Mouse (Mus musculus) embryonic facial prominence, embryonic 10.5 days (tissue): ENCODE measurements around the gene Lbp. TPM values are rescaled to one million over a fixed set of nuclear protein-coding genes. Genes with fewer than 3 reads are reported as not detected.

Source experiments
- DNase-seq: peaks from one replicate; pipeline ENCODE4 v3.0.0-alpha.2; 2017; ENCODE audit warnings: low spot score
- H3K27ac ChIP-seq: fragments of 300-500 bp; sonication (generic); replicated peaks from 2 replicates; pipeline ENCODE4 v1.5.1; 2016; ENCODE audit warnings: mild to moderate bottlenecking
- H3K27me3 ChIP-seq: fragments of 300-500 bp; sonication (generic); replicated peaks from 2 replicates; pipeline ENCODE4 v1.6.1; 2016; ENCODE audit warnings: low read depth, mild to moderate bottlenecking; ENCODE audit not compliant: poor library complexity, severe bottlenecking
- H3K36me3 ChIP-seq: fragments of 300-500 bp; sonication (generic); replicated peaks from 2 replicates; pipeline ENCODE4 v1.6.1; 2016; ENCODE audit warnings: mild to moderate bottlenecking, moderate library complexity
- H3K4me1 ChIP-seq: fragments of 300-500 bp; sonication (generic); 2 replicates; pipeline ENCODE4 v1.6.1; 2016
- H3K4me3 ChIP-seq: fragments of 300-500 bp; sonication (generic); 2 replicates; pipeline ENCODE4 v1.5.1; 2016; ENCODE audit warnings: mild to moderate bottlenecking, moderate library complexity
- H3K9me3 ChIP-seq: fragments of 300-500 bp; sonication (generic); 2 replicates; pipeline ENCODE4 v1.6.1; 2016; ENCODE audit warnings: mild to moderate bottlenecking
- WGBS: fragments of 180-500 bp; shearing (Covaris S2); methylation state at CpG from one replicate; pipeline ENCODE4 v1.1.7; 2016; 5-methylcytosine and 5-hydroxymethylcytosine counted together
- polyA plus RNA-seq: library from polyadenylated mRNA; unstranded; fragments of >200 nt; fragmentation: Nextera tagmentation; extraction: Ambion mirVana; gene quantifications from 2 replicates; pipeline ENCODE4 v1.2.1, GENCODE M21; 2016

Gene Lbp
- polyA plus RNA-seq, 1 experiment from 2014 or later: 3.4 TPM

GRCm38 (mm10) chr2:158317026-158317425 lies 10.7 kb downstream of the Lbp start:
- no peak overlapping the region for H3K4me3 ChIP-seq
- 0 out of 2 replicates have a peak, but pooled peaks cover 5% of the 10 kb centered on the region for H3K4me1 ChIP-seq
- 11% methylated on average over 5 of the region's 5 CpGs for WGBS
- H3K9me3 ChIP-seq: no peaks in the 10 kb centered on the region
- H3K36me3 ChIP-seq: no peaks in the 10 kb centered on the region
- H3K27me3 ChIP-seq: no peaks in the 10 kb centered on the region
- no peak overlapping the region for H3K27ac ChIP-seq
- DNase-seq: peak; percentile 77

DNA sequence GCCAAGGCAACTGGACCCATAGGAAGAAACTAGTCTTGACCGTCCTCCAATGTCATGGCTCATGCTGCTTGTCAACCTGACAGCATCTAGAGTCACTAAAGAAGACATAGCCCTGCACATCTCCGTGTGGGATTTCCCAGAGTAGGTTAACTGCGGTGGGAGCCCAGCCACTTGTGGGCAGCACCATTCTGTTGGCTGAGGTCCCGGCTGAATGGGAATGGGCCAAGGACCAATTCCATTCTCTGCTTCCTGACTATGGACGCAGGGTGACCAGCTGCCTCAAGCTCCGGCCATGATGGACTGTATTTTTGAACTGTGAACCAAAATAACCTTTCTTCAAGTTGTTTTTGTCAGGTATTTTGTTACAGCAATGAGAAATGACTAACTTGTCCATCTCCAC lies 15.3 kb downstream of the Lbp start:
- Histone ChIP-seq H3K4me1 (0 out of 2 replicates have a peak, but pooled peaks cover 7% of the 10 kb centered on the region), H3K36me3 (no peaks in the 10 kb centered on the region), H3K27me3 (no peaks in the 10 kb centered on the region), H3K27ac (no peak overlapping the region), H3K9me3 (no peaks in the 10 kb centered on the region), H3K4me3 (no peak overlapping the region)
- 88% methylated on average over 6 of the region's 6 CpGs for WGBS
- no peak for DNase-seq

GRCm38 (mm10) chr2:158322845-158323244 lies 16.6 kb downstream of the Lbp start:
- no peak overlapping the region for H3K27ac ChIP-seq
- WGBS: 72% methylated on average over 3 of the region's 3 CpGs
- H3K36me3 ChIP-seq: no peaks in the 10 kb centered on the region
- H3K27me3 ChIP-seq: no peaks in the 10 kb centered on the region
- H3K9me3 ChIP-seq: no peaks in the 10 kb centered on the region
- H3K4me1 ChIP-seq: 0 out of 2 replicates have a peak, but pooled peaks cover 2% of the 10 kb centered on the region
- DNase-seq: no peak
- no peak overlapping the region for H3K4me3 ChIP-seq

- no peak for DNase-seq
- no peaks in the 10 kb centered on the region for H3K36me3 ChIP-seq
- H3K4me1 ChIP-seq: 0 out of 2 replicates have a peak, but pooled peaks cover 2% of the 10 kb centered on the region
- no peaks in the 10 kb centered on the region for H3K27me3 ChIP-seq
- peak overlapping the region; percentile 61 for H3K27ac ChIP-seq
- no peaks in the 10 kb centered on the region for H3K9me3 ChIP-seq
- H3K4me3 ChIP-seq: no peak overlapping the region
- WGBS: 56% methylated on average over 10 of the region's 10 CpGs
These were observed 18.4 kb downstream of the Lbp start for GRCm38 (mm10) chr2:158324531-158325190.

DNA sequence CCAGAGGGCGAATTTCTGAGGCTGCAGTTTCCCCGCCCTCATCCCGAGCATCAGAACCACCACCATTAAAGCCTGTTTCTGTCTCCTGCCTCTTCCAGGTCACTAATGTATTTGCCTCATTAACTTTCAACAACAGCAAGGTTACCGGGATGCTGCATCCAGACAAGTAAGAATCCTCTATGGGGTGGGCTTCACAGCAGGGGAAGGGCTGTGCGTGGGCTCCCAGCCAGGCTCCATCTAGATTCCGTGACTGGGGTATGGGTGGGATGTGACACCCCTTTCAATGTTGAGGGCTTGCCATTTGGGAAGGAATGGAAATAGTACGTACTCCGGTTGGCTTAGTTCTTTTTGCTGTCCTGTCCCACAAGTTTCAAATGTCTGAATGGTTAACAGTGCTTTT lies 19.3 kb downstream of the Lbp start:
- Histone ChIP-seq H3K36me3 (no peaks in the 10 kb centered on the region), H3K27me3 (no peaks in the 10 kb centered on the region), H3K4me1 (0 out of 2 replicates have a peak, but pooled peaks cover 2% of the 10 kb centered on the region), H3K9me3 (no peaks in the 10 kb centered on the region), H3K27ac (no peak overlapping the region), H3K4me3 (no peak overlapping the region)
- WGBS: 82% methylated on average over 8 of the region's 8 CpGs
- no peak for DNase-seq

DNA sequence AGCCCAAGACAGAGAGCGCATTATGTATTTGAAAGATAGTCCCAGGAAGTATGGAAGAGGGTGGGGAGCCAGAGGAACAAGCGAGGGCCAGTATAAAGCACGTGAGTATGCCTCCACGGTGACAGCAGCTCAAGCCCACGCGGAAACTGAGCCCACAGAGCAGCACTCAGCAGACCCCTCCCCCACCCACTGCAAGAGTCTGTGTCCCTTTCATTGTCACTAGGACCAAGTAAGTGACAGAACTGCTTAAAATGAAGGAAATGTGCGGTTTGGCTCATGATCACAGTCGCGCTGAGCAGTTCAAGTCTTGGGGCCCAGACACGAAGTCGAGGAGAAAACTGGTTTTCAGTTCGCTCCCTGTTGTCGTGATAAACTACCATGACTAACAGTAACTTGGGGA lies 28.1 kb downstream of the Lbp start:
- Histone ChIP-seq H3K4me1 (peaks cover 9% of the 10 kb centered on the region; the same call in 1 of the 2 replicates), H3K36me3 (no peaks in the 10 kb centered on the region), H3K27me3 (no peaks in the 10 kb centered on the region), H3K4me3 (no peak overlapping the region), H3K27ac (no peak overlapping the region), H3K9me3 (no peaks in the 10 kb centered on the region)
- WGBS: 91% methylated on average over 13 of the region's 13 CpGs
- no peak for DNase-seq

DNA sequence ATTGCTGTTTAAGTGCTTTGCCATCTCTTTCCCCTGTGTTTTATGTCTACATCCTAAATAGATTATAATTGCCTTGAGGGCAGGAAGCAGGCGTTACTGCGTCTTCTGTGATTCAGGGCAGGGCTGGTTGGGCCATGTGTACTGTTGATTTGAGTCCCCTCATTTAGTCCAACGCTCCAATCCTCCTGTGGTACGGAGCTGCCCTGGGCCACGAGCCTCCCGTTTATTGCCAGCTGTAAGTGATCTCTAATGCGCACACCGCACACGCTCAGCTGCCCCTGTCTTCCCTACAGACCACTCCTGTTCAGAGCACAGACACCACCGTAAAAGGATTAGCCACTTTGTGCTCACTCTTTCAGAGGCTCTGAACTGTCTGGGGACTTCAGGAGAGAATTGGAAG lies 31.4 kb downstream of the Lbp start:
- no peaks in the 10 kb centered on the region for H3K36me3 ChIP-seq
- 72% methylated on average over 10 of the region's 10 CpGs for WGBS

DNA sequence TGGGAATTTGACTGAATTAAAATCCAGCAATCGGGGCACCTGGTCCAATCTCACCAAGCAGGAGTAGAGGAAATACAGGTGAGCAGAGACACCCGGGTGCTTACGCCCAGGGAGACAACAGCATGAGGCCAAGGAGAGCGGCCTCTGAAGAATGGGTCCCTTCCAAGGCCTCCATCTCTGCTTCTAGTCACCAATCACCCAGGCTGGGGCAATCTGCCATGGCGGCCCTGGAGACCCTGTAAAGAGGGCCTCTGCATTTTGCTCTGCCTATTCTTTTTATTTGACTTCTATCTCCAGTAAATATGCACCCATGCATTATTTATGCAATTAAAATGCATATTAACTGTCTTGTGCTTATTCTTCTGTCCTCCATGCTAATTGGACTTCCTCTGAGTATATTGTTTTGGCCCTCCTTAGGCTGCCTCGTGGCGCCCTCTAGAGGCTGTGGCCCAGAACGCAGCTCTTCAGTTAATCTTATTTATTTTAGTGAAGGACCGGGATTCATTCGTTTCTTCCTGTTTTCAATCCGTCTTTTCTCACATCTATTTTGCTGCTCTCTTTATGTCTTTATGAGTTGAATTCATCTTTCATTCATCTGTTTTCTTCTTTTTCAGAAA lies 33.8 kb downstream of the Lbp start:
- peak; percentile 72 for DNase-seq
- no peak overlapping the region for H3K27ac ChIP-seq
- no peak overlapping the region for H3K4me3 ChIP-seq
- H3K4me1 ChIP-seq: peaks cover 9% of the 10 kb centered on the region; the same call in 1 of the 2 replicates
- H3K9me3 ChIP-seq: no peaks in the 10 kb centered on the region
- H3K36me3 ChIP-seq: no peaks in the 10 kb centered on the region
- WGBS: 39% methylated on average over 11 of the region's 11 CpGs
- no peaks in the 10 kb centered on the region for H3K27me3 ChIP-seq

More for the DNA sequence above, 31.4 kb downstream of the Lbp start:
- H3K4me3 ChIP-seq: no peak overlapping the region
- DNase-seq: no peak
- H3K4me1 ChIP-seq: peaks cover 9% of the 10 kb centered on the region; the same call in 1 of the 2 replicates
- no peaks in the 10 kb centered on the region for H3K9me3 ChIP-seq
- H3K27me3 ChIP-seq: no peaks in the 10 kb centered on the region
- no peak overlapping the region for H3K27ac ChIP-seq

- no peaks in the 10 kb centered on the region for H3K9me3 ChIP-seq
- no peak overlapping the region for H3K4me3 ChIP-seq
- DNase-seq: no peak
- 75% methylated on average over 2 of the region's 2 CpGs for WGBS
- no peak overlapping the region for H3K27ac ChIP-seq
- H3K36me3 ChIP-seq: no peaks in the 10 kb centered on the region
- H3K27me3 ChIP-seq: no peaks in the 10 kb centered on the region
- peaks cover 4% of the 10 kb centered on the region; the same call in 1 of the 2 replicates for H3K4me1 ChIP-seq
These were observed 35.0 kb downstream of the Lbp start for GRCm38 (mm10) chr2:158341324-158341723.

- H3K4me1 ChIP-seq: no peaks in the 10 kb centered on the region
- H3K36me3 ChIP-seq: no peaks in the 10 kb centered on the region
- no peaks in the 10 kb centered on the region for H3K9me3 ChIP-seq
- H3K27ac ChIP-seq: no peak overlapping the region; the same call in 1 of the 2 replicates
- H3K27me3 ChIP-seq: no peaks in the 10 kb centered on the region
- H3K4me3 ChIP-seq: no peak overlapping the region
- 68% methylated on average over 5 of the region's 5 CpGs for WGBS
- no peak for DNase-seq
These were observed 37.2 kb downstream of the Lbp start for GRCm38 (mm10) chr2:158343495-158343894.

DNA sequence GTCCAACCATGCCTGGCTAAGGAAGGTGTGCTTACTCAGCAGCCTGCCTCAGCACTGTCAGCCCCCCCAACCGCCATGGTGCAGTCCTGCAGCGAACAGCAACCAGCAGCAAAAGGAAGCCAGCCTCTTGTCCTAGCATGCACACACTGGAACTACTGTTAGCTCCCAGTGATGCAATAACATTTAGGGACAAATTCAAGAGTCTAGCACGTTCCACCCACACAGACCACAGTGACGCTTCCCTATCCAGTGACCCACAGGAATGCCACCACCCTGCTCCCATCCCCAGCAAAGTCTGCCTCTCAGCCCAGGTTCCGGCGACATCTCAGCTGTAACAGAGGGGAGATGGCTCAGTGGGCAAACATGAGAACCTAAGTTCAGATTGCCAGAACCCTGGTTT lies 40.2 kb downstream of the Lbp start:
- WGBS: 72% methylated on average over 6 of the region's 6 CpGs
- DNase-seq: no peak
- Histone ChIP-seq H3K27ac (no peak overlapping the region), H3K4me1 (no peaks in the 10 kb centered on the region), H3K36me3 (0 out of 2 replicates have a peak, but pooled peaks cover 2% of the 10 kb centered on the region), H3K9me3 (no peaks in the 10 kb centered on the region), H3K27me3 (no peaks in the 10 kb centered on the region), H3K4me3 (no peak overlapping the region)

DNA sequence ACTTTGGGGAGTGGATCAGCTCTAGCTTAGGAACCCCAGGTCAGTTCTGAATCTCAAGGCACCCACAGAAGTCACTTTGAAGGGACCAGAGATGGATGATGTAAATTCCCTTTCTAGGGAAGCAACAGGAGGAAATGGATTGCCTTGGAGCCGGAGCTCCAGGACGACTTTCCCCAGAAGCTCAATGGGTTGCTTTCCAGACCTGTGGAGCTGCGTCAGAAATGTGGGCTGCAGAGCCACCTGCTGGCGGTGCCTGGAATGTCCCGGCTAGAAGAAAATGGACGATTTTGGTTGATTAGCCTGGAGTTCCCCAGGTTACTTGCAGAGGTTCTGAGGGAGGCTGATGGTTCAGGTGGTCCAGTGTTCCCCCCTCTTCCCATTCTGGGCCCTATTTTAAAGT lies 41.6 kb downstream of the Lbp start:
- whole genome bisulfite sequencing: 4% methylated on average over 6 of the region's 6 CpGs
- no peak overlapping the region for H3K4me3 ChIP-seq
- H3K27me3 ChIP-seq: no peaks in the 10 kb centered on the region
- no peaks in the 10 kb centered on the region for H3K9me3 ChIP-seq
- H3K4me1 ChIP-seq: no peaks in the 10 kb centered on the region
- peak; percentile 77 for DNase-seq
- H3K27ac ChIP-seq: no peak overlapping the region
- peaks cover 16% of the 10 kb centered on the region for H3K36me3 ChIP-seq
